Mouse (Mus musculus) stomach, postnatal 0 days (tissue): ENCODE data around the gene Acot4.

Experiments
- CTCF ChIP-seq: IDR thresholded peaks from 2 replicates; pipeline ENCODE4 v1.5.1; 2016; ENCODE audit warnings: antibody characterized with exemption, low read depth, mild to moderate bottlenecking, moderate library complexity
- EP300 ChIP-seq: optimal IDR thresholded peaks from 2 replicates; pipeline ENCODE3; 2016; ENCODE audit warnings: antibody characterized with exemption

DNA sequence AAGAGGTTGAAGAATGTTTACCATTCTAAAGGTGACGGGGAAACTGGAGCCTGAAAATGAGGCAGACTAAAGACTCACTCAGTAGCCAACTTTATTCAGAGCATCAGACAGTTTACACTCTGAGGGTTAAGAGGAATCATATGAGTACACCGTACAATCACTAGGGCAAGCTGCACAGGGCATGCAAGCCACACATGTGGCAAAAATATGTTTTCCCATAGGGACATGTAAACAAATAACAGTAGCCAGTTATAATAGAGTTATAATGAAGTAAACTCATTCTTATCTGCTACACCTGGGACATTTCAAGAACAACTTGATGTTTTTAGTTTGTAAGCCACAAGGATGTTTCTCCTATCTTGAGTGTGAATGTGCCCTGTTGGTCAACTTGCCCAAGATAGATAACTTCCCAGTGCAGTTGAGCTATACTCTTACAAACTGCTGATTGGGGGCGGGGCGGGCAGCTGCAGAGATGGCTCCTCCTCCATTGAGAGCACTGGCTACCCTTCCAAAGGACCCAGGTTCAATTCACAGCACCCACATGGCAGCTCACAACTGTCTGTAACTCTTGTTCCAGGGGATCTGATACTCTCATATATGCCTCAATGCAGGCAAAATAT, 39.3 kb downstream of the Acot4 start:
- TF ChIP-seq CTCF (no peak), EP300 (no peak)
